Mouse (Mus musculus): Measurements from ENCODE around the gene Anapc13.

DNA sequence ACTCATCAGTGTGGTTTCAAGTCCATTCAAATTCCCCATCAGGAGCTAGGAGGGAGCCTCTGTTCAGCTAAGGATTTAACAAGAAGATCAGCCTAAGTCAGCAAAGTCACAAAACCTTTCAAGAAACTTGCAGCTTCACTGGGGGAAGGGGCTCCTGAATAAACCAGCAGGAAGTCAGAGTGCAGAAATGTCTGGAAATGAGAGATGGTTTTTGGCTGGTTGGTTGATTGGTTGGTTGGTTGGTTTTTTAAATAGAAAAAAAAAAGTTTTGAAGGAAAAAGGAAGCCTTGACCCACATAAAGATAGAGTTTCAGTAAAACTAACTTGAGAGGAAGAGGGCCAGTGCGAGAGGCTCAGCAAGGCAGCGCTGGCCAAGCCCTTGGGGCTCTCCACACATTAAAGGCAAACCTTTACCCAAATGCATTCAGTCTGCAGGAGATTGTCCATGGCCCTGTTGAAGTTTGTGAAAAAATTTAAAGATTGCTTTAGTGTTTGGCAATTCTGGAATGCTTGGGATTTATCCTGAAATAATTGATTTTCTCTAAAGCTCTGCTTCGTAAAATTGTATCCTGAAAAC, 19.1 kb downstream of the Anapc13 start:
- TF ChIP-seq CTCF (IDR thresholded peaks at IDR 0.05; ENCODE audit: low read depth), result no peak
- no peak for TF ChIP-seq EP300 (IDR thresholded peaks at IDR 0.05; ENCODE audit: low read depth)
